Mouse (Mus musculus) ES-E14 (cell line): ENCODE measurements around the gene St8sia1. TPM values are rescaled to one million over a fixed set of nuclear protein-coding genes. Genes with fewer than 3 reads are reported as not detected.
A peak's percentile ranks its signal among the peaks of the same experiment; 100 is the strongest.

Experiments
- DNase-seq: peaks from one replicate; pipeline ENCODE4 v3.0.0-alpha.2; 2013; ENCODE audit warnings: low read depth, low spot score
- H3K27ac ChIP-seq: 2 replicates; pipeline ENCODE4 v1.5.1; 2012; ENCODE audit warnings: low read depth, mild to moderate bottlenecking, low read length, moderate library complexity, mixed read lengths; ENCODE audit not compliant: poor library complexity, insufficient read depth, severe bottlenecking
- H3K36me3 ChIP-seq: 2 replicates; pipeline ENCODE4 v1.6.1; 2012; ENCODE audit warnings: mild to moderate bottlenecking, low read length, moderate library complexity, mixed read lengths; ENCODE audit not compliant: control insufficient read depth, poor library complexity, insufficient read depth, severe bottlenecking
- H3K4me1 ChIP-seq, 2 experiments: fragments of 150-350 bp in 1 of 2; sonication (generic) in 1 of 2; 2 replicates each; pipeline ENCODE4 v1.6.1; 2012; ENCODE audit warnings: low read length in 2 of 2, mild to moderate bottlenecking in 1 of 2, mixed read lengths in 1 of 2; ENCODE audit not compliant: control insufficient read depth in 2 of 2, insufficient read depth in 2 of 2, poor library complexity in 1 of 2
- H3K4me3 ChIP-seq, 2 experiments: fragments of 150-350 bp in 1 of 2; sonication (generic) in 1 of 2; 2 replicates each; pipeline ENCODE4 v1.5.1; 2012; ENCODE audit warnings: low read length in 2 of 2, low read depth in 1 of 2, mild to moderate bottlenecking in 1 of 2, mixed read lengths in 1 of 2; ENCODE audit not compliant: insufficient read depth in 1 of 2, poor library complexity in 1 of 2, severe bottlenecking in 1 of 2
- H3K9ac ChIP-seq: 2 replicates; pipeline ENCODE4 v1.6.1; 2012; ENCODE audit warnings: low read depth, mild to moderate bottlenecking, low read length, mixed read lengths; ENCODE audit not compliant: poor library complexity, insufficient read depth, severe bottlenecking
- H3K9me3 ChIP-seq: fragments of 150-350 bp; sonication (generic); 2 replicates; pipeline ENCODE4 v1.6.1; 2012; ENCODE audit warnings: low read depth, mild to moderate bottlenecking, low read length; ENCODE audit not compliant: control insufficient read depth, insufficient read depth
- CHD2 ChIP-seq: IDR thresholded peaks from 2 replicates; pipeline ENCODE4 v1.6.1; 2014; ENCODE audit warnings: mild to moderate bottlenecking, low read depth, low read length, inconsistent platforms
- HCFC1 ChIP-seq: IDR thresholded peaks from 2 replicates; pipeline ENCODE4 v1.6.1; 2012; ENCODE audit warnings: low read length, inconsistent platforms, borderline replicate concordance; ENCODE audit not compliant: insufficient read depth
- MAFK ChIP-seq: IDR thresholded peaks from 2 replicates; pipeline ENCODE4 v1.6.1; 2014; ENCODE audit warnings: mild to moderate bottlenecking, low read depth, low read length, inconsistent platforms; ENCODE audit not compliant: insufficient read depth
- ZC3H11A ChIP-seq: IDR thresholded peaks from 2 replicates; pipeline ENCODE4 v1.6.1; 2012; ENCODE audit warnings: low read depth, mild to moderate bottlenecking, inconsistent platforms, low read length, borderline replicate concordance
- ZNF384 ChIP-seq: IDR thresholded peaks from 2 replicates; pipeline ENCODE4 v1.6.1; 2012; ENCODE audit warnings: low read depth, low read length, inconsistent platforms
- in situ Hi-C, 2 experiments: fragments of 600-800 bp; cut with MboI; formaldehyde crosslinking; loops; one replicate each; pipeline ENCODE4 v1.15.1; 2025; ENCODE audit warnings: low sequenced_read_pairs in 2 of 2, inconsistent platforms in 1 of 2; ENCODE audit not compliant: unreplicated experiment in 2 of 2
- total RNA-seq: library from RNA; depleted of rRNA; stranded (reverse); fragments of 300-350 nt; gene quantifications from 2 replicates; pipeline ENCODE4 v1.2.3, GENCODE M21; 2012

Gene St8sia1
- total RNA-seq, 1 experiment = 8.2 TPM

DNA sequence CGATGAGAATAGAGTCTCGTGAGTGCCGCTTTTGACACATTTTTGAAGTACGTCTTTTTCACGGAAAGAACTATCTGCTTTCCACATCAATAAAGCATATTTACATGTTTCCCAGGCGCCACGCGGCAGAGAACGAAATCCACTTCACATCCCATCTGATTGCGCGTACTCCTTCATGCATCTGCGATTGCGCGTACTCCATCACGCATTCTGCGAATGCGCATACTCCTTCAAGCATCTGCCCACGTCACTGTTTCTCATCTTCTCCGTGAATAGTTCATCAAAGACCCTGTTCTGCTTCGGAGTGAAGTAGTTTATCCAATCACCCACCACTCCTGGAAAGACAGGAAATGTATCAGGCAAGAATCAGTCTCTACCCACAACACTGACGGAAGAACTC, 178.1 kb downstream of the St8sia1 start:
- no peak for TF ChIP-seq HCFC1
- no peak for TF ChIP-seq ZC3H11A
- TF ChIP-seq CHD2 = no peak
- no peak for TF ChIP-seq ZNF384
- no peak for TF ChIP-seq MAFK
- Histone ChIP-seq H3K4me1 (peaks cover 0 to 6% of the 10 kb centered on the region in 2 experiments; a peak in 1 of 4 replicates), H3K9me3 (no peaks in the 10 kb centered on the region), H3K27ac (no peak overlapping the region), H3K9ac (no peak overlapping the region), H3K36me3 (no peaks in the 10 kb centered on the region), H3K4me3 (no peak overlapping the region)
- in situ Hi-C loops = no loop called here
- DNase-seq = no peak

- H3K9ac ChIP-seq = no peak overlapping the region
- DNase-seq = peak; percentile 82
- no peak overlapping the region for H3K4me3 ChIP-seq
- peaks cover 0 to 6% of the 10 kb centered on the region in 2 experiments; a peak in 1 of 4 replicates for H3K4me1 ChIP-seq
- no peaks in the 10 kb centered on the region for H3K9me3 ChIP-seq
- in situ Hi-C loops = no loop called here
- TF ChIP-seq ZNF384 (no peak), ZC3H11A (peak; percentile 87)
- H3K27ac ChIP-seq = no peak overlapping the region
- H3K36me3 ChIP-seq = no peaks in the 10 kb centered on the region
These were observed 178.9 kb downstream of the St8sia1 start for GRCm38 (mm10) chr6:142785343-142785742.

- DNase-seq = no peak
- peaks cover 0 to 7% of the 10 kb centered on the region in 2 experiments; a peak in 2 of 4 replicates for H3K4me1 ChIP-seq
- H3K36me3 ChIP-seq = no peaks in the 10 kb centered on the region
- no peak for TF ChIP-seq ZC3H11A
- TF ChIP-seq HCFC1 = no peak
- no peak for TF ChIP-seq MAFK
- TF ChIP-seq ZNF384 = no peak
- TF ChIP-seq CHD2 = no peak
- no peak overlapping the region for H3K9ac ChIP-seq
- H3K9me3 ChIP-seq = no peaks in the 10 kb centered on the region
- in situ Hi-C loops = no loop called here
- no peak overlapping the region for H3K27ac ChIP-seq
- H3K4me3 ChIP-seq = no peak overlapping the region
These were observed 183.0 kb downstream of the St8sia1 start for GRCm38 (mm10) chr6:142781286-142781685.

GRCm38 (mm10) chr6:142780574-142781033, 183.6 kb downstream of the St8sia1 start:
- no peaks in the 10 kb centered on the region for H3K9me3 ChIP-seq
- peaks cover 0 to 7% of the 10 kb centered on the region in 2 experiments; a peak in 2 of 4 replicates for H3K4me1 ChIP-seq
- no peaks in the 10 kb centered on the region for H3K36me3 ChIP-seq
- TF ChIP-seq CHD2 = no peak
- TF ChIP-seq ZNF384 = no peak
- TF ChIP-seq HCFC1 = no peak
- no peak for TF ChIP-seq MAFK
- TF ChIP-seq ZC3H11A = no peak
- no peak for DNase-seq
- no peak overlapping the region for H3K27ac ChIP-seq
- H3K4me3 ChIP-seq = no peak overlapping the region
- no peak overlapping the region for H3K9ac ChIP-seq
- in situ Hi-C loops = no loop called here

GRCm38 (mm10) chr6:142779812-142780573, 184.3 kb downstream of the St8sia1 start:
- H3K9ac ChIP-seq = no peak overlapping the region
- DNase-seq = no peak
- TF ChIP-seq ZNF384 (no peak), HCFC1 (no peak), CHD2 (no peak), MAFK (no peak), ZC3H11A (no peak)
- H3K4me3 ChIP-seq = no peak overlapping the region
- in situ Hi-C loops = no loop called here
- H3K27ac ChIP-seq = no peak overlapping the region; the same call in 1 of the 2 replicates
- H3K9me3 ChIP-seq = no peaks in the 10 kb centered on the region
- peaks cover 0 to 7% of the 10 kb centered on the region in 2 experiments; a peak in 2 of 4 replicates for H3K4me1 ChIP-seq
- no peaks in the 10 kb centered on the region for H3K36me3 ChIP-seq
